Mouse (Mus musculus) heart, adult 18-20 months (tissue): Measurements from ENCODE around the gene Sfxn3. TPM values are rescaled to one million over a fixed set of nuclear protein-coding genes. Genes with fewer than 3 reads are reported as not detected.

Source experiments
- DNase-seq, 2 experiments: peaks; one replicate each; pipeline ENCODE4 v3.0.0; 2021 to 2022; ENCODE audit warnings: mixed read lengths in 1 of 2
- long read RNA-seq, 2 experiments: library from polyadenylated mRNA; stranded (forward); transcript quantifications; one replicate each; pipeline ENCODE4 v2.0.0; 2021
- total RNA-seq, 2 experiments: library from RNA; stranded (reverse); gene quantifications; 2 replicates each; pipeline ENCODE4 v1.2.3; 2021

Sfxn3 gene
- 1 to 10 TPM; 7.8 to 8.9 TPM for total RNA-seq
- long read RNA-seq, experiment 1, transcript Sfxn3-201 (11 exons, 2,867 nt), result major isoform, 6 of 8 reads
- long read RNA-seq, experiment 1, partial matches to known transcripts, result 0 of 8 reads
- long read RNA-seq, experiment 1, other reads (novel, unspliced or antisense), result 2 of 8 reads
- long read RNA-seq, experiment 2, partial matches to known transcripts, result 1 of 3 reads
- long read RNA-seq, experiment 2, other reads (novel, unspliced or antisense), result 0 of 3 reads

DNA sequence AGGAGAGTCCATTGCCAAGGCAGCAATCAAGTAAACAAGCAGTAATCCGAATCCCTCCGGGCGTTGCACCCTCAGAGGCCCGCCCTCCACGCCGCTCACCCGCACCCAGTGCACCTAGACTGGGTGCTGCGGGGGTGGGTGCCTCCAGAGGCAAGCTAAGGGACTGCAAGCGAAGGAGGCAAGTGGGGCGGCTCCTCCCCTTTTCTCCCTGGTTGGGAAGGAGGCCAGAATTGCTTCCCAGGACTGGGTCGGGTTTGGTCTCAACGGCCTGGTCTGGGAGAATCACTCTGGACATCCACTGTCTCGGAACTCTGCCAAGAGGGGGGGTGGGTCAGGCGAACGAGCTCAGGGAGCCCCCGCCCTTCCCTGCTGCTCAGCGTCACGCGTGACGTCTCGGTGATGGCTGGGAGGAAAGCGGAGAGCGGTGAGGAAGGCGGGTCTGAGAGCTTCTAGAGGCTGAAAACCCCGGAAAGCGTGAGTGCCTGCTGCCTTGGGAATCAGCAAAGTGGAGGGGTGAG is at the start of gene Sfxn3:
Gene Sfxn3, plus strand, starts transcription at position 87 of the 518 bp plus-strand sequence.
- peak; percentile 97 for DNase-seq

DNA sequence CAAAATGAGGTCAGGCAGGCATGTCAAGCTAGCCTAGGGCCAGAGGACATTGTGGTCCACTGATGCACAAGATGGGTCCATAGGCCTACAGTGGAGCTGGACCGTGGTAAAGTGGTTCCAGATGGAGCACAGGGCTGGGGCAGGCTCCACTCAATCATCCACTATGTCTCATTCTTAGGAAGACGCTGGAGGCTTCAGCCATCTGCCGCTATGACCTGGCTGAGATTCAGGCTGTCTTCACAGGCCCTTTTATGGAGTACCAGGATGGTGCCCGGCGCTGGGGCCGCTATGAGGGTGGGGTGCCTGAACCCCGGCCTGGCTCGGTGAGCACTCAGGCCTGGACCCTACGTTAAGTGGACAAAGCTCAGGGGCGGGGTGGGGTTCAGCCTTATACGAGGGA is 49.5 kb upstream of the Sfxn3 start:
- DNase-seq, result no peak

DNA sequence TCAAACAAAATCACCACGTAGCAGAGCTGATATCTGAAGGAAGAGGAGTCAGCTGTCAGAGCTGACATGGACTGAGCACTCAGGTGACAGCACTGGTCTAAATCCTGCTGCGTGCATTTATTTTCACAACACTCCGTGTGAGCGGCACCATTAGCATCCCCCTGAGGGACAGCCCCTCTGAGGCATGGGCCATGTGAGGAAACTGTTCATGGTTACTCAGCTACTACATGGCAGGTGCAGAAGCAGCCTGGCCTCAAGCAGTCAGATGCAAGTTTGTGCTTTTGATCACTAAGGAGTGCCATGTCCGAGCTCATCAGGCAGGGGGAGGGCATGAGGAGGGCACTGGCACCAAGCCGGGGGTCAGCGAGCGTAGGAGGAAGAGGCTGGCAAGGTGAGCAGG is 47.7 kb upstream of the Sfxn3 start:
- no peak for DNase-seq

DNA sequence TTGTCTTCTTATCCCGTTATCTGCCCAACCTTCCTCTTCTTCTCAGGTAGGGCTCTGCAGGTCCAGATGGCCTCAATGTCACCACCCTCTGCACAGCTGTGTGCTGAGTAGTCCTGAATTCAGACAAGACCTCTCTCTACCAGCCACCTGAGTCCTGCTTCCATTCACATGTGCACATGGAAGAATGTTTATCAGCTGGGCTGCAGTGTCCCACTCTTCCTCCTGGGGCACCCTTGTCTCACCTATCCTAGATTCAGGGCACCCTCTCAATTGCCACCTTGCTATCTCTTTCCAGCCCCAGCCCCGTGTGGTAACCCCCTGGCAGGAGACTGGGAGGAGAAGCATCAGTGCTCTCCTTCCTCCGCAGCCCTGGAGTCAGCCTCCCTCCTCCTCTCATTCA is 45.0 kb upstream of the Sfxn3 start:
- no peak for DNase-seq

DNA sequence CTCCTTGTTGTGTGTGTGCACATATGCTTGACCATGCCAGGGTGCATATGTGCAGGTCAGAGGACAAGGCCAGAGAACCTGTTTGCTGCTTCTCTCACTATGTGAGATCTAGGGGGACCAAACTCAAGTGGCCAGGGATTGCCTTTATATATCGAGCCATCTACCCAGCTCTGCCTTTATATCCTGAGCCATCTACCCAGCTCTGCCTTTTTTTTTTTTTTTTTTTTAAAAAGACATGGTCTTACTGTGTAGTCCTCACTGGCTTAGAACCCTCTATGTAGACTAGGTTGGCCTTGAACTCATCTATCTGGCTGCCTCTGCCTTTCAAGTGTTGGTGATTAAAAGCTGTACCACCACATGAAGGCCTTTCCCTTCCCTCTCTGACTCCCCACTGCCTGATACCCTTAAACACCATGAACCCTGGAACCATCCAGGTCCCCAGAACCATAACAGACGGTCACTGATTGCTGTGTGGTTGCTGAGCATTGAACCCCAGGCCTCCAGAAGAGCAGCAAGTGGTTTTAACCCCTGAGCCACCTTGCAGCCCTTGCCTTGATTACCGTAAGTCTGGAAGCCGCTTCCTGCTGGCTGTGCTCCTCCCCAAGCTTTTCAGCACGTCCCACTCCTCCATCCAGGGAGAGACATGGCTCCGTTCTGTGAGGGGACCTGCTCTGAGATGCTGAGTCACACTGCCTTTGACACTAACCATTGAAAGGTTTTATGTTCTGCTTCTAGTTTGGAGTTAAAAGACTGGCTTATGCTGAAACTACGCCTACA is 43.4 kb upstream of the Sfxn3 start:
- no peak for DNase-seq

- DNase-seq, result peak; percentile 63 to 64
These were observed 41.9 kb upstream of the Sfxn3 start, which contains the start of gene Twnk for GRCm38 (mm10) chr19:45005444-45005843. Twnk (plus strand) TSS chr19:45005663.

DNA sequence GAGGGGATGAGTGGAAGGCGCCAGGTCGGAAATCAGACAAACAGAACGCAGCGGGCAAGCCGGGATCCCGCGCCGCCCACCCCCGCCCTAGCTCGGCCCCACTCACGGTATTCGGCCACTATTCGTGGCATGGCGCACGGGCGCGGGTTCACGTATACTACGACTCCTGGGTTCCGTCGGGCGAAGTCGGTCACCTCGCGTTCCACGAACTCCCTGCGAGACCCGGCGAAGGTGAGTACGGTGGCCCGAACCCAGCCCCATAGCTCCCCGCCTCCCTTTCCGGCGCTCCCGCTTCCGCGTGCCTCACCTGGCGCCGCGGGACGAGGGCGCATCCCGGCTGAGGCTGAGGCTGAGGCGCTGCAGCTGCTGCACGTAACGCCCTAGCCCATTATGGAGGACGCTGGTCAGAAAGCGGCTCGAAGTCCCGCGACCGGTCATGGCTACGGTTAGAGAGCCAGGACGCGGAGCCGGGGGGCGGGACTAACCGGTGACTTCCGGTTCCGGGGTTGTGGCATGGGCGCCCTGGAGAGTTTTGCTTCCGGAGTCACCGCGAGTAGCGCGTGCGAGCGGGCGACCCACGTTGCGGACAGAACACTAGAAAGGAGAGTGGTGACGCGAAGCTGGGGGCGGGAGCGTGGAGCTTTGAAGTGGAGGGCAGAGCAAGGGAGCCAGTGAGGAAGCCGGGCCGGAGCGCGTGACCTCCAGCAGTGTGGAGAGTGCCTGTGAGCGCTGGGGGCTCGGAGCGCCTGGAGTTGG is 41.2 kb upstream of the Sfxn3 start, which contains the start of gene Mrpl43:
Gene Mrpl43, minus strand, starts transcription at position 486 of the 756 bp plus-strand sequence.
- peak; percentile 96 to 99 for DNase-seq

GRCm38 (mm10) chr19:45007021-45007420 is 40.3 kb upstream of the Sfxn3 start:
- DNase-seq, result no peak

- no peak for DNase-seq
These were observed 39.7 kb upstream of the Sfxn3 start for GRCm38 (mm10) chr19:45007425-45008191.

DNA sequence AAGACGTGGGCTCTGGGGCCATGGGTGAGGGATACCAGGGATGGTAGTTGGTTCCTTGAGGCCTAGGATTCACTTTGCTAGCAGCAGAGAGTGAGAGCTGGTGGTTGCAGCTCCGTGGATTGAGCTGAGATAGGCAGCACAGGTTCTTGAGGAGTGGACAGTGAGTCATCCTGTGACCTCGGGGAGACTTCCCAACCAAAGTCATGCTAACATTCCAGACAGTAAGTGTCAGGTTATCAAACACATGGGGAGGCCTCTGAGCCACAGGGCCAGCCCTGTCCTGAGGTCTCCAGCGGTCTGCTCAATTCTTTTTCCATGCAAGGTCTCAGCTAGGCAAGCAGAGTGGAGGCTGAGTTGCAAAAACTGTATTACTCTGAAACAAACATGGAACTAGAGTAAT is 36.7 kb upstream of the Sfxn3 start:
- no peak for DNase-seq

- no peak for DNase-seq
These were observed 35.1 kb upstream of the Sfxn3 start for GRCm38 (mm10) chr19:45012219-45012618.

DNA sequence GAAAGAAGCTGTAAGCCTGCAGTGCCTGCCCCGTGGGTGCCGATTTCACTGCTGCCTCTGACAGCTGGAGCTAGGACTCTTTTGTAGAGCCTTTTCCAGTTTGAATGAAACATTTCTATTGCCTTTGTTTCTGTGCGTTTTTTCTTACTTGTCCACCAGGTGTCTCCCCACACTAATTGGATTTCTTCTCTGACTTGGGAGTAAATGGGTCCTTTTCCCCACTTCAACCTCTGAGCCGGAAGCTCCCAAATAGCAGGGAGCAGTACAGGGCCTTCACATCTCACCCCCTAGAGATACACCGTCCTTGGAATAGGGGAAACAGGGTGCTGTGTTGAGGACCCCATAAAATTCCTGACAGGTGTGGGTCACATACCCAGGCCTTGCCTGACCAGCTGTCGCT is 34.7 kb upstream of the Sfxn3 start:
- peak; percentile 38 to 63 for DNase-seq

DNA sequence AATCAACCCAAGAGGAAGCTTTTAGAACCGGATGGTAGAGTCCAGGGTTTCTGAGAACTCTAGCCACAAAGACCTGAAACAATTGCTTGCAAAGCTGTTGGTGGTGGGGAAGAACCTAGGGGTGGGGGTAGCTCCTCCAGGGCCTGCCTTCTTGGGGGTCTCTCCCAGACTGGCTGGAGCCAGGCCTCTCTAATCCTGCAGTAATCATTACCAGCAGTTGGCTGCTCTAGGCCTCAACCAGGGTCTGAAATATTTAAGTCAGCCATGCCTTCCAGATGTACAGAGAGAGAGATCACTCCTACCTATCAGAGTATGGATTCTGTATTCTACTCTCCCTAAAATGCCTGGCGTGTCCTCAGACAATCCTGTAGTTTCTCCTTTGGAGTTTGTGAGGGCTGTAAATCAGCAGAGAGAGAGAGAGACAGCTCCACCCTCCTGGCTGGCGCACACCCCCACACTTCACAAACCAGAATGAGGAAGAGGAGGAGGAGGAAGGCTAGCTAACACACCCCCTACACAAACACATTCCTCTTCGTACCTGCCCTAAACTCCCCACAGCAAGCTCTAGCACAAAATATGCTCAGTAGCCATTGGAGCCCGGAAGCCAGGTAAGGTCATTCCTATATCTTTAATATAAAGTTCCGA is 33.6 kb upstream of the Sfxn3 start:
- DNase-seq, result no peak

DNA sequence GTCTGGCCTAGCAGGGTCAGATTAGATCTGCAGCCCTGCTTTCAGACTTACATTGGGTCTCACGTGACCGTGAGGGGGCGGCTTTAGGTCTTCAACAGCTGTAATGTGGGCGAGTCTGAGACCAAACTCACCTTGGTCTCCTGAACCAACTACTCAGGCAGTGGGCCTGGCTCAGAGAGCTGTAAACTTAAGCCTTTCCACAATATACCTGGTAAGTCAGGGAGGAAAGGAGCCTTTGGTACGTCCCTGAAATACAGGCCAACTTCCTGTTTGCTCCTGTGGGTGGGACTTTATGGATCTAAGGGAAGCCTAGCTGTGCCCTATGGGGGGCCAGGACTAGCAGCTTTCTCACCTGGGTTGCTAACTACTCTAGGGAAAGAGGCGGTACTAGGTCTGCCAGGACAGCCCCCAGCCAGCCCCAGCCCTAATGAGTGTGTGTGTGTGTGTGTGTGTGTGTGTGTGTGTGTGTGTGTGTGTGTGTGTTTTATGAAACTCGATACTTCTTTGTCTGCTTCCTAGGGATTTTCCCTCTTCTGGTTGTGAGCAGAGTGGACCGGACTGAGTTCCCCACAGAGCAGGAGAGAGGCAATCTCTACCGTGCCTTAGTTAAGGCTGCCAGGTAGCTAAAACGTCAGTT is 32.9 kb upstream of the Sfxn3 start, which contains the start of gene Lzts2:
Gene Lzts2, plus strand, starts transcription at position 80 of the 637 bp plus-strand sequence.
- DNase-seq, result peak in 1 of 2 experiments; percentile 47

DNA sequence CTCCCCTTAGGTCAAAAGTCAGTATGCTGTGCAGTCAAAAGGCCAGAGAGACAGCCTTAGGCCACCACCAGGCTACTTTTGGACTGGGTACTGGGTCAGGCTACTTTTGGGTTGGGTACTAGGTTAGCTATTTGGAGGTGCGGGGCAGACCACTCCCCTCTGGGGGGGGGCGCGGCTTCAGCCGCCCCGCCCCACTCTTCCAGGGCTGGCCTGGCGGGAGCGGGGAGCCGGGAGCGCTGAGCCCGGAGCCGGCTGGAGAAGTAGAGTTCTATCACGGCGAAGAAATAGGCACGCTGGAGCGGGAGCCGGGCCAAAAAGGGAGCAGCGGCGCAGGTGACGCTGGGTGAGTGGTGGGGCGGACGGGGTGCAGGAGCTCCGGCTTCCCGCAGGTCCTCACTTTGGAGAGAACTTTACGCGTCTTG is 32.3 kb upstream of the Sfxn3 start:
- peak in 1 of 2 experiments; percentile 76 for DNase-seq

DNA sequence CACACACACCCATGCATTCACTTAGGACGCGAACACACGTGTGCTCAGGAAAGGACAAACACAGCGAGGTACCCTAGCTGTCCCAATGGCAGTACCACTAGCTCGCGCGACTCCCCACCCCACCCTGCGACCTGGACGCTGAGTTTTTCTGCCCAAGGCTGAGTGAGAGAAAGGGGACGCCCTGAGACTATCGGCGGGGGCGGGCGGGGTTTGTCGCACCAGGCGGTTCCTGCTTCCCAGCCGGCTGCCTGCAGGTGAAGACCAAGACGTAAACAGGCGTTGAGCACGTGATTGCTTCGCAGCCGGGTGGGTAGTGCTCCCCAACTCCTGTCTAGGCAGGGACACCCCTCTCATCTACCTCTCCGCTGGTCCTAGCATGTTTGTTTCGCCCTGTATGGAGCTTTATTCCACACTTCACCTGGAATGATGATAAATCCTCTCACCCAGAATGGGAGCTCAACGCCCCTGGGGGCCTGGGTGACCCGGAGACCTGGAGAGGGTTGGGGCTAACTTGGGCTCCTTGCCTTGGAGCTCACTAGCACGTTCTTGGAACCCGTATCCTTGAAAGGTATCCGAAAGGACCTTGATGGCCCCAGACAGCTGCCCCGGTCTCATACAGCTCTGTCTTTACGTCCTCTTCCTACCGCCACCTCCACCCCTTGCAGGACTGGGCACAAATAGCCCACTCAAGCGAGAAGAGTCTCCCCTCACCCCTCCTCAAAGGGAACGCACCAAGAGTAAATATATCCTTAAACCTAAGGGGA is 31.6 kb upstream of the Sfxn3 start:
- peak; percentile 78 to 82 for DNase-seq

DNA sequence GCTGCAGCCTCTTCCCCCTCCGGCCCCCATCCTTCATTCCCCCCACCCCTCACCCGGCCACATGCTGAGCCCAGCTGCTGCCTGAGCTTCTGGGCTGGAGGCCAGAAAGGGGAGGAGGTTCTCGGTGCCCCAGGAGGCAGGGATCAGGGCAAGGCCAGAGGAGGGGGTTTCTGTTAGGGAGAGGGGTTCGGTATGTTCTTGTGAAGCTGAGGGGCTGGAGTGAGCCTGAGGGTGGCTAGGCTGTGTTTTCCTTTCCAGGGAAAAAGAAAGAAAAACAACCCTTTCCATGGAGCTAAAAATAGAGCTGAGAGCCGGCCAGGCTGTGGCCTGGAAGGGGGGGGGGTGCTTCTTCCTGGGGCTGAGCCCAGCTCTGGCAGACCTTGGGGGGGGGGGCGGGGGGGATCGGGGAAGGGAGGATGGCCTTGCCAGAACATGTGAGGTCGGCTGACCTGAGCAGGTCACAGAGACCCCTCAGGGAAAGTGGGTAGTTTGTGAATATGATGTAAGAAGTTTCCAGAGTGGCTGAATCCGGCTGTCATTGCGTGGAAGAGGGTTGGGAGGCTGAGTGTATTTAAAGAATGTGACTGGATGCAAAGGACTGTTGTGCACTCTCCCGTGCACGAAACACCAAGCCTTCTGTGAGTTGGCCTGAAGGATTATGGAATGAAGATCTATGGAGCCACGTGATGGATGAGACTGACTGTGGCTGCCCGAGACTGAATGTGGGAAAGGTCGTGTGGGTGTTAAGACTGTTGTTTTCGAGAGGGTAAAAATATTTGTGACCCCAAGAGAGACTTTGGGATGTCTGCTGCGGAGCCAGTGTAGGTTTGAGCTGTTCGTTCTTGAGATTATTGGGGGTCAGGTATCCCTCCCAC is 30.7 kb upstream of the Sfxn3 start:
- DNase-seq, result peak; percentile 91 to 92

DNA sequence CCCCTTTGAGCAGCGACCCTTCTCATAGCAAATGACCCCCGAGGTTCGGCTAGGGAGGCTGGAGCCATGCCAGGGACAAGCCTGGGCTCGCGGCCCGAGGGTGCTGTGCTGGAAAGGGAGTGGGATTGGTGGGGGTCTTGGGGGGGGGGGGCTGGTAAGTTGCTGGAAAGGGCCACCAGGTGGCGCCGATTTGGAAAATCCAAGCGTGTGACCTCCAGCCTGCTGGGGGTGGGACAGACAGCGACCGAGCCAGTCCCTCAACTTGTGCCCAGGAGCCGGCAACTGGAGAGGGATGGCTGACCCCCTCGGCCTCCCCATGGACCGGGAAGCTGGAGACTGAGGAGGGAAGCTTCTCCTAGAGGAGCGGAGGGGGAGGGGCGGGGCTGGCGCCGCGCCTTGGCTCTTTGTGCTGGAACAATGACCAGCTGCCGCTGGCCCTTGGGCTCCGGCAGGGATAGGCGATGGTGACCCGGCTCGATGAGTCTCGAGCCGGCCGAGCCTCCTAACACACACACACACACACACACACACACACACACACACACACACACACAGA is 30.0 kb upstream of the Sfxn3 start:
- peak; percentile 91 for DNase-seq
